Mouse (Mus musculus) urinary bladder, postnatal 36 days (tissue): ENCODE data around the gene Ccl26.

Experiments used
- DNase-seq, 2 experiments: peaks; one replicate each; pipeline ENCODE4 v3.0.0; 2022; ENCODE audit warnings: low spot score in 2 of 2, mixed read lengths in 1 of 2

The Ccl26 gene

GRCm38 (mm10) chr5:135537794-135538214 lies 25.6 kb downstream of the Ccl26 start:
- no peak for DNase-seq

GRCm38 (mm10) chr5:135537326-135537725 lies 26.0 kb downstream of the Ccl26 start:
- no peak for DNase-seq

GRCm38 (mm10) chr5:135535867-135536266 lies 27.5 kb downstream of the Ccl26 start:
- DNase-seq, result no peak

GRCm38 (mm10) chr5:135533431-135533830 lies 29.9 kb downstream of the Ccl26 start:
- DNase-seq, result peak; percentile 24 to 76

DNA sequence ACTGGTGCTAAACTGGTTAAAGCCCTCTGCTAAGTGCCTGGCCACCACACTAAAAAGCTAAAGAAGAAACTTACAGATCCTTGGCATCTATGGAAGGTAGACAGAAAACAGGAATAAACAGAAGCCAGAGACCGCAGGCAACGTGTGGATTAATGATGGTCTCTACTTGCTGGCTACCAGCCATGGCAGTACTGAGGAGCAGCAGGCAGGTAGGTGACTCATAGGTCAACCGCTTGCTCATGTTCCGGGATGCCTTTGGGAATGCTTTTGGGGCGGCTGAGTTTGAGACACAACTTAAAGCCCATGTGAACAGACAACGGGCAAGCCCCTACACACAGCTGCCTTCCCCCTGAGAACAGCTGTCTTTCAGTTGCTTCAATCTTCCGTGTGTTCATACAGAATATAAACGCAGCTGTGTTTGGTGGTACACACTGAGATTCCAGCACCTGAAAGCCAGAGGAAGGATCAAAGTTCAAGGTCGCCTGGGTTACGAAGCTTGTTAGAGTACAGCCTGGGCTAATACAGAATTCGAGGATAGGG lies 32.0 kb downstream of the Ccl26 start:
- no peak for DNase-seq

- no peak for DNase-seq
Observed at GRCm38 (mm10) chr5:135529964-135530363, 33.4 kb downstream of the Ccl26 start.

DNA sequence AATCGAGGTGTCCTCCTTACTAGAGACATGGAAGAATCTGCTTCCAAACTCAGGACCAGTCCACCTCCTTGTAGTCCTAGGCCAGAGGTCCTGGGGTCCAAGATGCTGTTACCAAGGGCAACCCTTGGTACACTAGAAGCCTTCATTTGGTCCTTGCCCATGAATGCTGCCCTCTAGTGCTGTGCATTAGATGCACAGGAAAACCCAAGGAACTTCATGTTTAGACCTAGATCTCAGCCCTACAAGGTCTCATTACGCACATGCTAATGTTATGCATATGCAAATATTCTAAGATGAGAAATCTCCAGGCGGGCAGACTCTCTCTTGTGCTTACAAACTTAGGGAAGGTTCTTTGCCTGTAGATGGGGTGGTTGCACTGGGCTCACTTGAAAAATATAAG lies 34.1 kb downstream of the Ccl26 start:
- DNase-seq, result no peak

DNA sequence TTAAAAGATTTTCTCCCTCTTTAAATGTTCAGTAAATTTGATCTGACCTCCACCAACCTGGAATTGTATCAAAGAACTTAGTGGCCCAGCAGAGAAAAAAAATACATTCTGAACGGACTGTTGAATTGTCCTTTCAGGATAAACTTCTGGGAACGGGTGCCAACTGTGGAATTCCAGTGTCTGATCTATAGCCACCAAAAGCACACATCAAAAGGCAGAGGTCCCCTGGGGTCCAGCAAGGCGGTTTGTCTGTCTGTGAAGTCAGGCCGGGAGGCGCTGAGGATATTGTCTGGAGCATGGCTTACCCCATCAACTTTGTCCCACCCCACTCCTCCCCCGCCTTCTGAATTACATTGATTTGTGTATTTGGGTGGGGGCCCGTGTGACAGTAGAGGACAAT lies 35.4 kb downstream of the Ccl26 start:
- DNase-seq, result no peak

DNA sequence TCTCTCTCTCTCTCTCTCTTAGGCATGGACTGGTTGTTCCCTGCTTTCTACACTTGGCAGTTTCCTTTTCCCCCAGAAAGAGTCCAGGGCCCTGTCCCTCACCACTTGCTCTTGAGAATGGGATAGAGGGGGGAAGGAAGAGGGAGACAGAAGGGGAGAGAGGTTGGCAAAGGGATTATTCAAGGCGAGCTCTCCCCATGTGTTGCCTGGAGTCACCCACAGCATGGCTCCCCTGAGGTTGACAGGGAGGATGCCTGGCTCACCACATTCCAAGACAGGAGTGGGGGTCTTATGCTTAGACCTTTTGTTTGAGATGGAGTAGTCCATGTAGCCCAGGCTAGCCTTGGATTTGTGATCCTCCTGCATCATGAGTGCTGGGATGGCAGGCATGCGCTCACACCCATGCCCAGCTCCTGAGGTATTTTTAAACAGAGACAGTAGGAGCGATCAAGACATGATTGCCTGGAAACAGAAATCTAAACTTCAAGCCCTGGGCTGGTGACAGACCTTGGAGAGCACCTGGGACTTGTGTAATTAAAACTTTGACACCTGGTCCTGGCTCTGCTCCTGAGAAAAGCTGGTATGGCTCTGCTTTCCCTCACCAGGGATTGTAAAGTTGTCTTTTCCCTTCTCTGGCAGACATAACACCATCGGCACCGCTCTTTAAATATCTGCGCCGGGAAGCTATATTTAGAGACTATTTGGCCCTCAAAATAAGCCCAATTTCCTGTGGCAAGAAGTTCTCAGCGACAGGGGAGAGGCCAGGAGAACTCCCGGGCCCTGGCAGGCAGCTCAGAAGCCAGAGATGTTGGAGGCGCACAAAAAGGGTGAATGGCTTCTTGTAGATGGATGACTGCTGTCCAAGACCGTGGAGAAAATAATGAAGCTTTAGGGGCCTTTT lies 38.5 kb downstream of the Ccl26 start:
- DNase-seq, result no peak

GRCm38 (mm10) chr5:135524087-135524486 lies 39.3 kb downstream of the Ccl26 start:
- no peak for DNase-seq

DNA sequence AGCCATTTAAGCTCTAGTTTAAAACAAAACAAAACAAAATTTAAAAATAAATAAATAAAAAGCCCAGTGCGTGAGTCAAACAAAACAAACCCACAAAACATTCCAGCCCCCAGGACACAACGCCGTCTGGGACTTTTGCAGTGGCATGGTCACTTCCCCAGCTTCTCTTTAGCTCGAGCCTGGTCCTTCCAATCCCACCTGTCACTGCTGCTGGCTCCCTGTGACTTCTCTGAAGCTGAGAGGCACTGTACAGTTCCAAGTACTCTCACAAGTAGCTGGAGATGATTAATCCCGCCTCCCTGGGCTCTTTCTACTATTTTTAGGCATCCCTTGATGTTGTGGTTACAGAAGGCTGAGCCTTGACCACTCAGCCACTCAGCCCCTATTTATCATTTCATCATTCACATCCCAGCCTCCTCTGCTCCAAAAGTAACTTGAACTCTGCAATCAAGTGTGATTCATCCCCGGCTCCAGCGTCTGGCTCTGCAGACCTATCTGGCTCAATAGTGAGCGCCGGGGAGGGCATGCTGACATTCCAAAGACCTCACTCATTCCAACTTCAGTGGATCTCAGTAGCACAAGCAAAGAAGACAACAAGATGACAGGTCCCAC lies 41.2 kb downstream of the Ccl26 start:
- DNase-seq, result peak in 1 of 2 experiments; percentile 25

GRCm38 (mm10) chr5:135517348-135517883 lies 46.0 kb downstream of the Ccl26 start:
- DNase-seq, result no peak

DNA sequence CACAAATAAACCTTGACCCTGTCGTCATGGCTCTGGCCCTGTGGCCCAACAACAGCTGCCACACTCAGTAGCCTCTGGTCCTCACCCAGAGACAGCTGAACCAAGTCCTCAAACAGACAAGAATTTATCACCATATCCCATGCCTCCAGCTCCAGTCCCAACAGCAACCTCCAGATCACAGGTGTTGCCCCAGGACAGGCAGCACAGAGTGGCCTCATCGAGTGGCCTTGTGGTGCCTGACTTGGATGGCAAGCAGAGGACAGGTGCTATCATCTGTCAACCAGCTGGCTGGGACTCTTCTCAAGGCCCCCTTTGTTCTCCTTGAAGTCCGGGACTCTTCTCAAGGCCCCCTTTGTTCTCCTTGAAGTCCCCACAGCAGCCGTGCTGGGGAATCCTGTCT lies 50.2 kb downstream of the Ccl26 start:
- DNase-seq, result no peak

- no peak for DNase-seq
Observed at GRCm38 (mm10) chr5:135511105-135511504, 52.3 kb downstream of the Ccl26 start.
